Mouse (Mus musculus) central nervous system, embryonic 14 days (tissue): ENCODE results near the gene Gm10272. TPM values are rescaled to one million over a fixed set of nuclear protein-coding genes. Genes with fewer than 3 reads are reported as not detected.

ENCODE experiments used
- polyA plus RNA-seq: library from polyadenylated mRNA; depleted of rRNA; stranded (reverse); fragments of >200 nt; gene quantifications from 2 replicates; pipeline ENCODE4 v1.2.3, GENCODE M21; 2012; rRNA removed

Gene Gm10272
- polyA plus RNA-seq = not detected in 2 replicates

DNA sequence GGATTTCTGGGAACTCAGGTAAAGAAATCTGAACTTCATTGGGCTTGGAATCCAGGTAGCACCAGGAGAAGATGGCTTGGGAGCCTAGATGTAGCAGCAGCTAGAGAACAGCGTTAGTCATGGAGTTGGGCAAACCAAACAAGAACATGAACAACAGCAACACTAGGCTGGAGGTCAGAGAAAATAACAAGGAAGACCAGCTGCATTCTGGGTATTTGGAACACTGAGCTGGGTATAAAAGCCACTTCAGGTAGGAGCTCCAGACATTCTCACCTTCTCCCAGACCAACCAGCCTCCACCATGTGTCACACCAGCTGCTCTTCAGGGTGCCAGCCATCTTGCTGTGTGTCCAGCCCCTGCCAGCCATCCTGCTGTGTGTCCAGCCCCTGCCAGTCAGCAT lies at the start of gene Gm10272:
TSS of gene Gm10272 (plus strand) at position 301 of the 400 bp plus-strand sequence.

DNA sequence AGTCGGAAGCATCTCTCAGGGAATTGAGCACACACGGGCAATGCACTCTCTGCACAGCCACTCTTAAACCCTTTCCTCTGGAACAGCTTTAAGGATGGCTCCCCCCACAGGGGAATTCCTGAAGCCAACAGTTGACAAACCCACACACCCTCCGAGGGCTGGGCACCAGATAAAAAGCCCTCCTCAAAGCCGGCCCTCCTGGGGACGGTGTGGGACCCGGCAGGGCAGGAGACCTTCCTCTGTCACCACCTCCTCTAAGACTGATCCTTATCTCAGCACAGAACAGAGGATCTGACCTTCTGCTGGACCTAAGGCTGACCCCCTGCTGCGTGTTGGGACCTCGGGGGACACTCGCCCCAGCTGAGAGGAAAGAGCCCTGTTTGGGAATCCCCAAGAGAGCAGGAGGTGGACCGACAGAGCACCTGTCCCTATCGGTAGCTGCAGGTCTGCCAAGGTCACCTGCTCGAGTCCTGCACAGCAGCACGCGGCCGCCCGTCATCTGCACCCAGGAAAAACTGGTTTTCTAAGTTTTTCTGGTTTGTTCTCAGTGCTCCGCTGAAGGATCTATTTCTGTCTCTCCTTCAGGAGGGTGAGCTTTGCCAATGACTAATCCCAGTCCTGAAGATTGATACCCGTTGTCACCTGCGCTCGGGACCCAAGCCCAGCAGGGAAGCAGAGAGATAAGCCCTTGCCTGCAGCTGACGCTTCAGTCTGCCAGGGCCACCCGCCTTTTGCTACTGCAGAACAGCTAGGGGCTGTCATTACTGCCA lies 20.3 kb upstream of the Gm10272 start, which contains the start of gene Tspear:
TSS of gene Tspear (plus strand) at position 675 of the 770 bp plus-strand sequence.

DNA sequence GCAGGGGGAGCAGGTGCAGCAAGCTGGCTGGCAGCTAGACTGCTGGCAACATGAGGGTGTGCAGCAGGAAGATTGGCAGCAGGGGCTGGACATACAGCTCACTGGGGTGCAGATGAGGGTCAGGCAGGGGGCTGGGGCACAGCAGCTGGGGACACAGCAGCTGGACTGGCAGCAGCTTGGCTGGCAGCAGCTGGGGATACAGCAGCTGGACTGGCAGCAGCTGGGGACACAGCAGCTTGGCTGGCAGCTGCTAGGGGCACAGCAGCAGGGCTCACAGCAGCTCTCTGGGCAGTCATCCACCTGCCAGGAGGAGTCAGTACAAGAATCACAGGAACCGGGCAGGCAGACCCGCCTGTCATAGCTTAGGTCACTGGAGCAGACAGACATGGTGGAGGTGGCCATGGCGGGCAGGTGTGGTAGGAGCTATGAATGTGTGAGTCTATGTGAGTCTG lies 16.0 kb upstream of the Gm10272 start, which contains the start of gene Gm19402:
TSS of gene Gm19402 (minus strand) at position 402 of the 452 bp plus-strand sequence.

DNA sequence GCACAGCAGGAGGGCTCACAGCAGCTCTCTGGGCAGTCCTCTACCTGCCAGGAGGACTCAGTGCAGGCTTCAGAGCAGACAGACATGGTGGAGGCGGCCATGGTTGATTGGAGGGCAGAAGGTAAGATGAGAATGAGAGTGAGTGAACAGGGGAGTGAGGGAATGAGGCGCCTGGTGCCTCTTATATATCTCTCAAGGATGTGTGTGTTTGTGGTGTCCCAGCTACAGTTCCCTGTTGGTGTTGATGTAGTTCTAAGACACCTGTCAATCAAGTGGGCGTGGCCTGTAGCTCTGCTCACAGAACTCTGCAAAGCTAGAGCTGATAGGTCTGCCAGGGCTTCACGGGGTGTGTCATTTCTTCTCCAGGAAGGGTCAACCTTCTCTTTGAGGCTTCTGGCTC lies 9.3 kb upstream of the Gm10272 start, which contains the start of gene Gm9508:
TSS of gene Gm9508 (minus strand) at position 101 of the 400 bp plus-strand sequence.

DNA sequence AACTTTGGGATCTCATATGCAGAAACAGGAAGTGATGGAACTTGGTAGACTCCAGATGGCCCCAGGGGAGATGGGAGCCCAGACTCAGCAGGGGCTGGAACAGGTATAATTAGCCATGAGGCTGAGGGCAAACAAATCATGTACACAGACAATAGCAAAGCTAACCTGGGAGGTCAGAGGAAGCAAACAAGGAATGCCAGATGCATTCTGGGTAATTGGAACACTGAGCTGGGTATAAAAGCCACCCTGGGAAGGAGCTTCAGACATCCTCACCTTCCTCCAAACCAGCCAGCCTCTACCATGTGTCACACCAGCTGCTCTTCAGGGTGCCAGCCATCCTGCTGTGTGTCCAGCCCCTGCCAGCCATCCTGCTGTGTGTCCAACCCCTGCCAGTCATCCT lies 4.7 kb downstream of the Gm10272 start, which contains the start of gene Gm10024:
TSS of gene Gm10024 (plus strand) at position 301 of the 400 bp plus-strand sequence.

DNA sequence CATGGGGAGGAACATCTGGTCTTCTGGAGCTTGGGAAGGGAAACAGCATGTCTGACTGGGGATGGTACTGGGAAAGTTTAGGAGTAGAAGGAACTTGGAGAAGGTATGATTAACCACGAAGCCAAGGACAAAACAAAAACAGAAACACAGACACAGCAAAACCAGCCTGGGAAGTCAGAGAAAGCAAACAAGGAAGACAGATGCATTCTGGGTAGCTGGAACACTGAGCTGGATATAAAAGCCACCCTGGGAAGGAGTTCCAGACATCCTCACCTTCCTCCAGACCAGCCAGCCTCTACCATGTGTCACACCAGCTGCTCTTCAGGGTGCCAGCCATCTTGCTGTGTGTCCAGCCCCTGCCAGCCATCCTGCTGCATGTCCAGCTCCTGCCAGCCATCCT lies 9.1 kb downstream of the Gm10272 start, which contains the start of gene Gm10142:
TSS of gene Gm10142 (plus strand) at position 301 of the 400 bp plus-strand sequence.

DNA sequence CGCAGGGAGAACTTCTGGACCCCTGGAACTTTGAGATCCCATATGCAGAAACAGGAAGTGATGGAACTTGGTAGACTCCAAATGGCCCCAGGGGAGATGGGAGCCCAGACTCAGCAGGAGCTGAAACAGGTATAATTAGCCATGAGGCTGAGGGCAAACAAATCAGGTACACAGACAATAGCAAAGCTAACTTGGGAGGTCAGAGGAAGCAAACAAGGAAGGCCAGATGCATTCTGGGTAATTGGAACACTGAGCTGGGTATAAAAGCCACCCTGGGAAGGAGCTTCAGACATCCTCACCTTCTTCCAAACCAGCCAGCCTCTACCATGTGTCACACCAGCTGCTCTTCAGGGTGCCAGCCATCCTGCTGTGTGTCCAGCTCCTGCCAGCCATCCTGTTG lies 13.9 kb downstream of the Gm10272 start, which contains the start of gene Krtap12-1:
TSS of gene Krtap12-1 (plus strand) at position 301 of the 400 bp plus-strand sequence.

DNA sequence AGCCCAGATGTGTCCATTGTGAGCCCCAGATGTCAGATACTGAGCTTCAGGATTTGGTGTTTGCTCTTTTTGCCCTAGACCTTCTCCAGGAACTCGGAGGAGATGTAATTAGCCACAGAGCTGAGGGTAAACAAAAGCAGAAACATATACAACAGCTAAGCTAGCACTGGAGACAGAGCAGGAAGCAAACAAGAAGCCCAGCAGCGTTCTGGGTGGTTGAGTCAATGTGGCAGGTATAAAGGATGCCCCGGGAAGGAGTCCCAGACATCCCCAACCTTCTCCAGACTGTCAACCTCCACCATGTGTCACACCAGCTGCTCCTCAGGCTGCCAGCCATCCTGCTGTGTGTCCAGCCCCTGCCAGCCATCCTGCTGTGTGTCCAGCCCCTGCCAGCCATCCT lies 19.8 kb downstream of the Gm10272 start, which contains the start of gene Gm10100:
TSS of gene Gm10100 (plus strand) at position 301 of the 400 bp plus-strand sequence.

DNA sequence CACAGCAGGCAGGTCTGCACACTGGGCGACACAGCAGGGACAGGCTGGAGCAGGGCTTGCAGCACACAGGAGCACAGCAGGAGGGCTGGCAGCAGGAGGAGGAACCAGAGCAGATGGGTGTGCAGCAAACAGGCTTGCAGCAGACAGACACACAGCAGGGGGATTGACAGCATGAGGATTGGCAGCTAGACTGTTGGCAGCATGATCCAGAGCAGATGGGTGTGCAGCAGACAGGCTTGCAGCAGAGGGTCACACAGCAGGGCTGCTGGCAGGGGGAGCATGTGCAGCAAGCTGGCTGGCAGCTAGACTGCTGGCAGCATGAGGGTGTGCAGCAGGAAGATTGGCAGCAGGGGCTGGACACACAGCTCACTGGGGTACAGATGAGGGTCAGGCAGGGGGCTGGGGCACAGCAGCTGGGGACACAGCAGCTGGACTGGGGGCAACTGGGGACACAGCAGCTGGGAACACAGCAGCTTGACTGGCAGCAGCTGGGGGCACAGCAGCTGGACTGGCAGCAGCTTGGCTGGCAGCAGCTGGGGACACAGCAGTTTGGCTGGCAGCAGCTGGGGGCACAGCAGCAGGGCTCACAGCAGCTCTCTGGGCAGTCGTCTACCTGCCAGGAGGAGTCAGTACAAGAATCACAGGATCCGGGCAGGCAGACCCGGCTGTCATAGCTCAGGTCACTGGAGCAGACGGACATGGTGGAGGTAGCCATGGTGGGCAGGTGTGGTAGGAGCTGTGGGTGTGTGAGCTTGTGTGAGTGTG lies 35.7 kb downstream of the Gm10272 start, which contains the start of gene Gm18596:
TSS of gene Gm18596 (minus strand) at position 715 of the 765 bp plus-strand sequence.

DNA sequence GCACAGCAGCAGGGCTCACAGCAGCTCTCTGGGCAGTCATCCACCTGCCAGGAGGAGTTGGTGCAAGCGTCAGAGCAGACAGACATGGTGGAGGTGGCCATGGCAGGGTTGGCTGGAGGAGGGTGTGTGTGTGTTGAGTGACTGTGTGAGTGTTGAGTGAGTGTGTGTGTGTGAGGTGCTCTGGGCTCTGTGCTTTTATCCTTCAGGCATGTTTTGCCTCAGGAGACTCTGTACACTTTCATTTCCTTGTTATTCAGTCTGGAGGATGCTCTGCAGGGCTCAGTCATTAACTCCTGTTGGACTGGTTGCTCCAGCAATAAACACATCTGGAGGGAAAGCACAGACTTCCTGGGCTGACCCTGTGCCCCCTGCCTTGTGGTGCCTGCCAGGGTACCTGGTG lies 44.8 kb downstream of the Gm10272 start, which contains the start of gene Gm9736:
TSS of gene Gm9736 (minus strand) at position 101 of the 400 bp plus-strand sequence.

Other genes starting within 250 kb of the Gm10272 start
- gene Fam207a, start 190.8 kb upstream of the Gm10272 start, polyA plus RNA-seq = 38.4 and 40.6 TPM in 2 replicates
- gene Itgb2, start 176.4 kb upstream of the Gm10272 start, polyA plus RNA-seq = 1.8 and 2.0 TPM in 2 replicates
- gene Pttg1ip, start 124.9 kb upstream of the Gm10272 start, polyA plus RNA-seq = 68.2 and 79.0 TPM in 2 replicates
- 396 and 401 TPM in 2 replicates for gene Sumo3, start 100.5 kb upstream of the Gm10272 start, polyA plus RNA-seq
- 97.1 and 120 TPM in 2 replicates for gene Gm49325, start 100.4 kb upstream of the Gm10272 start, polyA plus RNA-seq
- 63.3 and 68.8 TPM in 2 replicates for gene Ube2g2, start 84.4 kb upstream of the Gm10272 start, polyA plus RNA-seq
- 0.48 and 1.0 TPM in 2 replicates for gene Tspear, start 20.1 kb upstream of the Gm10272 start, polyA plus RNA-seq
- not detected in 2 replicates for gene Gm19402, start 15.9 kb upstream of the Gm10272 start, polyA plus RNA-seq
- gene Gm9508, start 9.4 kb upstream of the Gm10272 start, polyA plus RNA-seq = not detected in 2 replicates
- not detected in 2 replicates for gene Gm10024, start 4.8 kb downstream of the Gm10272 start, polyA plus RNA-seq
- not detected in 2 replicates for gene Gm10142, start 9.2 kb downstream of the Gm10272 start, polyA plus RNA-seq
- gene Krtap12-1, start 14.0 kb downstream of the Gm10272 start, polyA plus RNA-seq = not detected in 2 replicates
- not detected in 2 replicates for gene Gm10100, start 19.9 kb downstream of the Gm10272 start, polyA plus RNA-seq
- not detected in 2 replicates for gene Gm18596, start 36.0 kb downstream of the Gm10272 start, polyA plus RNA-seq
- not detected in 2 replicates for gene Gm9736, start 44.7 kb downstream of the Gm10272 start, polyA plus RNA-seq
- not detected in 2 replicates for gene Gm3233, start 53.1 kb downstream of the Gm10272 start, polyA plus RNA-seq
- gene Gm3238, start 64.7 kb downstream of the Gm10272 start, polyA plus RNA-seq = not detected in 2 replicates
- not detected in 2 replicates for gene Gm7138, start 70.3 kb downstream of the Gm10272 start, polyA plus RNA-seq
- gene Gm3250, start 75.9 kb downstream of the Gm10272 start, polyA plus RNA-seq = not detected in 2 replicates
- not detected in 2 replicates for gene Gm7137, start 81.6 kb downstream of the Gm10272 start, polyA plus RNA-seq
- not detected in 2 replicates for gene Gm9639, start 88.5 kb downstream of the Gm10272 start, polyA plus RNA-seq
- gene Gm19668, start 92.5 kb downstream of the Gm10272 start, polyA plus RNA-seq = not detected in 2 replicates
- gene Gm9507, start 105.2 kb downstream of the Gm10272 start, polyA plus RNA-seq = not detected in 2 replicates
- not detected in 2 replicates for gene Gm2696, start 108.1 kb downstream of the Gm10272 start, polyA plus RNA-seq
- gene Krtap10-4, start 120.5 kb downstream of the Gm10272 start, polyA plus RNA-seq = not detected in 2 replicates
- not detected in 2 replicates for gene Krtap10-10, start 129.3 kb downstream of the Gm10272 start, polyA plus RNA-seq
- gene Gm36176, start 140.2 kb downstream of the Gm10272 start, polyA plus RNA-seq = not detected in 2 replicates
- gene Gm10318, start 146.2 kb downstream of the Gm10272 start, polyA plus RNA-seq = not detected in 2 replicates
- not detected in 2 replicates for gene Gm3285, start 155.3 kb downstream of the Gm10272 start, polyA plus RNA-seq
- gene Lrrc3, start 195.9 kb downstream of the Gm10272 start, polyA plus RNA-seq = 7.8 and 8.8 TPM in 2 replicates